Mouse (Mus musculus) testis, adult 2 months (tissue): Measurements from ENCODE around the gene 4921524J17Rik.

Source experiments
- CTCF ChIP-seq: fragments of 200-500 bp; IDR thresholded peaks from 2 replicates; pipeline ENCODE4 v1.5.1; 2012; ENCODE audit warnings: low read depth, mild to moderate bottlenecking, inconsistent platforms, low read length, moderate library complexity; ENCODE audit not compliant: control insufficient read depth, insufficient read depth, insufficient replicate concordance
- POLR2A ChIP-seq: fragments of 200-500 bp; IDR thresholded peaks from 2 replicates; pipeline ENCODE4 v1.6.1; 2012; ENCODE audit warnings: low read depth, mild to moderate bottlenecking, inconsistent platforms, low read length, moderate library complexity; ENCODE audit not compliant: control insufficient read depth

DNA sequence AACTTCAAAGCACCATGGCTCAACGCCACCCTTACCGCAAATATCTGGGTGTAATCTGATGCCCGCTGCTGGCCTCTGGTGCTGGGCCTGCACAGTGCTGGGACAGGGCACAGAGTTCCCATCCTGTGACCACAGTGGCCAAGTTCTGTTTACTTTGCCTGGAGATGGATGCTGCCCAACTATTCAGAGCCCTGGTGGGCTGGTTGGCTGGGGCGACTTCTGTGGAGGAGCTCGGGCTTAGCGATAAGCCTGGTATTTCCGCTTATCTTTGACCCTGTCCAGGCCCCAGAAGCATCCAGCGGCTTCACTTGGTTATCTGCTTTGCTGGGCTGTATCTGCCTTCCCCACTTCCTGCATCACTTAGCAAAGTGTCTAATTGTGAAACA lies 51.8 kb downstream of the 4921524J17Rik start:
- TF ChIP-seq CTCF (no peak), POLR2A (no peak)
